Mouse (Mus musculus): ENCODE data around the gene Tnnt2. TPM values are rescaled to one million over a fixed set of nuclear protein-coding genes. Genes with fewer than 3 reads are reported as not detected.

Tnnt2 gene
- total RNA-seq, 2 experiments from 2014 or later = 22.8 to 27.9 TPM

GRCm38 (mm10) chr1:135814531-135814930, 21.6 kb upstream of the Tnnt2 start:
- DNase-seq = no peak
- intact Hi-C loops (cut with DNase I; ENCODE audit: low total_unique reads) = no loop called here

GRCm38 (mm10) chr1:135817595-135817994, 18.6 kb upstream of the Tnnt2 start:
- no peak for DNase-seq
- intact Hi-C loops (cut with DNase I; ENCODE audit: low total_unique reads) = no loop called here

- intact Hi-C loops (cut with DNase I; ENCODE audit: low total_unique reads) = no loop called here
- DNase-seq = no peak
Measured at GRCm38 (mm10) chr1:135818481-135819086, 17.6 kb upstream of the Tnnt2 start, which contains the start of gene Lad1. Gene Lad1, plus strand, starts transcription at chr1:135818598.

- DNase-seq = no peak
- intact Hi-C loops (cut with DNase I; ENCODE audit: low total_unique reads) = no loop called here
Measured at GRCm38 (mm10) chr1:135820071-135820470, 16.1 kb upstream of the Tnnt2 start.

GRCm38 (mm10) chr1:135820736-135821364, 15.3 kb upstream of the Tnnt2 start:
- intact Hi-C loops (cut with DNase I; ENCODE audit: low total_unique reads) = no loop called here
- no peak for DNase-seq

- intact Hi-C loops (cut with DNase I; ENCODE audit: low total_unique reads) = no loop called here
- no peak for DNase-seq
Measured at GRCm38 (mm10) chr1:135821780-135822179, 14.4 kb upstream of the Tnnt2 start.

- intact Hi-C loops (cut with DNase I; ENCODE audit: low total_unique reads) = no loop called here
- no peak for DNase-seq
Measured at GRCm38 (mm10) chr1:135828918-135829317, 7.2 kb upstream of the Tnnt2 start.

- intact Hi-C loops (cut with DNase I; ENCODE audit: low total_unique reads) = no loop called here
- no peak for DNase-seq
Measured at GRCm38 (mm10) chr1:135834206-135834859, 1.8 kb upstream of the Tnnt2 start.

- intact Hi-C loops (cut with DNase I; ENCODE audit: low total_unique reads) = no loop called here
- DNase-seq = no peak
Measured at GRCm38 (mm10) chr1:135834983-135835382, 1.2 kb upstream of the Tnnt2 start.

GRCm38 (mm10) chr1:135838626-135839025, 2.5 kb downstream of the Tnnt2 start:
- intact Hi-C loops (cut with DNase I; ENCODE audit: low total_unique reads) = no loop called here
- DNase-seq = no peak

GRCm38 (mm10) chr1:135839065-135839464, 2.9 kb downstream of the Tnnt2 start:
- DNase-seq = no peak
- intact Hi-C loops (cut with DNase I; ENCODE audit: low total_unique reads) = no loop called here

- DNase-seq = no peak
- intact Hi-C loops (cut with DNase I; ENCODE audit: low total_unique reads) = no loop called here
Measured at GRCm38 (mm10) chr1:135840675-135841395, 4.7 kb downstream of the Tnnt2 start.

- intact Hi-C loops (cut with DNase I; ENCODE audit: low total_unique reads) = no loop called here
- DNase-seq = no peak
Measured at GRCm38 (mm10) chr1:135843519-135844262, 7.5 kb downstream of the Tnnt2 start.

- no peak for DNase-seq
- intact Hi-C loops (cut with DNase I; ENCODE audit: low total_unique reads) = no loop called here
Measured at GRCm38 (mm10) chr1:135844481-135844880, 8.3 kb downstream of the Tnnt2 start.

- intact Hi-C loops (cut with DNase I; ENCODE audit: low total_unique reads) = no loop called here
- DNase-seq = no peak
Measured at GRCm38 (mm10) chr1:135846632-135847031, 10.5 kb downstream of the Tnnt2 start.

GRCm38 (mm10) chr1:135847139-135847562, 11.0 kb downstream of the Tnnt2 start:
- no peak for DNase-seq
- intact Hi-C loops (cut with DNase I; ENCODE audit: low total_unique reads) = no loop called here

- intact Hi-C loops (cut with DNase I; ENCODE audit: low total_unique reads) = no loop called here
Measured at GRCm38 (mm10) chr1:135847611-135848351, 11.6 kb downstream of the Tnnt2 start.

GRCm38 (mm10) chr1:135850722-135851512, 14.8 kb downstream of the Tnnt2 start:
- DNase-seq = peak; percentile 68
- intact Hi-C loops (cut with DNase I; ENCODE audit: low total_unique reads) = no loop called here

More at GRCm38 (mm10) chr1:135847611-135848351, 11.6 kb downstream of the Tnnt2 start:
- no peak for DNase-seq
